Mouse (Mus musculus): Measurements from ENCODE around the gene Srprb.

GRCm38 (mm10) chr9:103180807-103181565 is 21.0 kb downstream of the Srprb start:
- peak; percentile 76 for TF ChIP-seq POLR2A (IDR thresholded peaks at IDR 0.05; ENCODE audit: low read depth, low read length)
- no peak for TF ChIP-seq CTCF (IDR thresholded peaks at IDR 0.05; ENCODE audit: borderline replicate concordance, insufficient read depth, low read length)

Data from embryonic fibroblast, embryonic 13.5 days (primary cell).